Mouse (Mus musculus) MEL (cell line): ENCODE results near the gene Tep1. TPM values are rescaled to one million over a fixed set of nuclear protein-coding genes. Genes with fewer than 3 reads are reported as not detected.
"Not testable (repeated sequence)": the region's sequence is repeated elsewhere in the genome, so short reads cannot be mapped to it uniquely, and the experiment has no call there.

Experiments used
- DNase-seq: peaks from one replicate; pipeline ENCODE4 v3.0.0; 2011; ENCODE audit warnings: low read depth, low spot score
- H3K27ac ChIP-seq: 2 replicates; pipeline ENCODE4 v1.5.1; 2012; ENCODE audit warnings: low read depth, mild to moderate bottlenecking, control low read depth, low read length, moderate library complexity; ENCODE audit not compliant: control insufficient read depth
- H3K27me3 ChIP-seq, 2 experiments: fragments of 150-350 bp in 1 of 2; sonication (generic) in 1 of 2; 2 replicates each; pipeline ENCODE4 v1.6.1; 2012; ENCODE audit warnings: low read length in 2 of 2, mild to moderate bottlenecking in 2 of 2, improper control_type of control experiment in 1 of 2, moderate library complexity in 1 of 2; ENCODE audit not compliant: insufficient read depth in 2 of 2, control insufficient read depth in 1 of 2
- H3K36me3 ChIP-seq, 2 experiments: 2 replicates each; pipeline ENCODE4 v1.6.1; 2012 to 2014; ENCODE audit warnings: low read length in 2 of 2, improper control_type of control experiment in 1 of 2, inconsistent platforms in 1 of 2, mild to moderate bottlenecking in 1 of 2; ENCODE audit not compliant: insufficient read depth in 2 of 2, control insufficient read depth in 1 of 2
- H3K4me1 ChIP-seq, 2 experiments: fragments of 150-350 bp in 1 of 2; sonication (generic) in 1 of 2; 2 replicates each; pipeline ENCODE4 v1.6.1; 2012; ENCODE audit warnings: low read length in 2 of 2, improper control_type of control experiment in 1 of 2, mild to moderate bottlenecking in 1 of 2; ENCODE audit not compliant: insufficient read depth in 2 of 2, control insufficient read depth in 1 of 2
- H3K4me3 ChIP-seq, 2 experiments: fragments of 150-350 bp in 1 of 2; sonication (generic) in 1 of 2; 2 replicates each; pipeline ENCODE4 v1.5.1; 2012; ENCODE audit warnings: low read depth in 2 of 2, low read length in 2 of 2, mild to moderate bottlenecking in 2 of 2, moderate library complexity in 2 of 2, control low read depth in 1 of 2, improper control_type of control experiment in 1 of 2; ENCODE audit not compliant: control insufficient read depth in 1 of 2, insufficient read depth in 1 of 2
- H3K79me2 ChIP-seq: 2 replicates; pipeline ENCODE4 v1.6.1; 2012; ENCODE audit warnings: mild to moderate bottlenecking, low read length, moderate library complexity; ENCODE audit not compliant: control insufficient read depth, poor library complexity, insufficient read depth
- H3K9ac ChIP-seq: 2 replicates; pipeline ENCODE4 v1.6.1; 2012; ENCODE audit warnings: low read depth, mild to moderate bottlenecking, control low read depth, low read length, moderate library complexity; ENCODE audit not compliant: control insufficient read depth, poor library complexity, severe bottlenecking
- H3K9me3 ChIP-seq: fragments of 150-350 bp; sonication (generic); replicated peaks from 2 replicates; pipeline ENCODE4 v1.6.1; 2012; ENCODE audit warnings: mild to moderate bottlenecking, low read length, improper control_type of control experiment, moderate library complexity; ENCODE audit not compliant: insufficient read depth
- E2F4 ChIP-seq: IDR thresholded peaks from 2 replicates; pipeline ENCODE4 v1.6.1; 2011; ENCODE audit warnings: low read depth, low read length, improper control_type of control experiment, borderline replicate concordance
- EP300 ChIP-seq, 2 experiments: IDR thresholded peaks; 2 replicates each; pipeline ENCODE4 v1.6.1; 2011; ENCODE audit warnings: improper control_type of control experiment in 2 of 2, low read length in 2 of 2, low read depth in 1 of 2, mild to moderate bottlenecking in 1 of 2
- MAX ChIP-seq: IDR thresholded peaks from 2 replicates; pipeline ENCODE4 v1.6.1; 2011; ENCODE audit warnings: low read length, improper control_type of control experiment
- NRF1 ChIP-seq: IDR thresholded peaks from 2 replicates; pipeline ENCODE4 v1.6.1; 2014; ENCODE audit warnings: low read depth, mild to moderate bottlenecking, inconsistent platforms, low read length, improper control_type of control experiment, moderate library complexity; ENCODE audit not compliant: poor library complexity, insufficient read depth, severe bottlenecking
- POLR2AphosphoS5 ChIP-seq: IDR thresholded peaks from 2 replicates; pipeline ENCODE4 v1.6.1; 2012; ENCODE audit warnings: low read depth, borderline replicate concordance, mild to moderate bottlenecking, inconsistent platforms, low read length, moderate library complexity, mixed read lengths
- RAD21 ChIP-seq: IDR thresholded peaks from 2 replicates; pipeline ENCODE4 v1.6.1; 2011; ENCODE audit warnings: mild to moderate bottlenecking, low read depth, low read length, improper control_type of control experiment
- RCOR1 ChIP-seq: IDR thresholded peaks from 2 replicates; pipeline ENCODE4 v1.6.1; 2012; ENCODE audit warnings: low read depth, mild to moderate bottlenecking, inconsistent platforms, low read length, improper control_type of control experiment
- TBP ChIP-seq: IDR thresholded peaks from 2 replicates; pipeline ENCODE4 v1.8.0; 2011; ENCODE audit warnings: low read depth, low read length, improper control_type of control experiment
- UBTF ChIP-seq: IDR thresholded peaks from 2 replicates; pipeline ENCODE4 v1.6.1; 2012; ENCODE audit warnings: low read depth, mild to moderate bottlenecking, inconsistent platforms, low read length, improper control_type of control experiment, moderate library complexity, borderline replicate concordance; ENCODE audit not compliant: insufficient read depth
- USF2 ChIP-seq, 2 experiments: IDR thresholded peaks; 2 replicates each; pipeline ENCODE4 v1.6.1; 2011 to 2012; ENCODE audit warnings: improper control_type of control experiment in 2 of 2, low read length in 2 of 2, borderline replicate concordance in 1 of 2, inconsistent platforms in 1 of 2, low read depth in 1 of 2, mild to moderate bottlenecking in 1 of 2; ENCODE audit not compliant: insufficient read depth in 1 of 2
- ZKSCAN1 ChIP-seq: IDR thresholded peaks from 2 replicates; pipeline ENCODE4 v1.6.1; 2012; ENCODE audit warnings: low read depth, mild to moderate bottlenecking, inconsistent platforms, low read length, improper control_type of control experiment, moderate library complexity
- polyA plus RNA-seq, 2 experiments: library from polyadenylated mRNA; stranded (reverse) in 1 of 2; unstranded in 1 of 2; fragments of >175 nt in 1 of 2; fragments of >200 nt in 1 of 2; gene quantifications; 2 replicates each; pipeline versions ENCODE4 v1.2.1 to v1.2.4; 2012; ENCODE audit warnings: low replicate concordance in 2 of 2, low read depth in 1 of 2; ENCODE audit not compliant: insufficient read length in 2 of 2, insufficient read depth in 1 of 2, missing spikeins in 1 of 2
- total RNA-seq: library from RNA; depleted of rRNA; stranded (reverse); fragments of 300-350 nt; gene quantifications from 2 replicates; pipeline ENCODE4 v1.2.3, GENCODE M21; 2012

Tep1 gene
- total and polyA plus RNA-seq, 3 experiments: 13.7 to 36.8 TPM; not detected in 1

DNA sequence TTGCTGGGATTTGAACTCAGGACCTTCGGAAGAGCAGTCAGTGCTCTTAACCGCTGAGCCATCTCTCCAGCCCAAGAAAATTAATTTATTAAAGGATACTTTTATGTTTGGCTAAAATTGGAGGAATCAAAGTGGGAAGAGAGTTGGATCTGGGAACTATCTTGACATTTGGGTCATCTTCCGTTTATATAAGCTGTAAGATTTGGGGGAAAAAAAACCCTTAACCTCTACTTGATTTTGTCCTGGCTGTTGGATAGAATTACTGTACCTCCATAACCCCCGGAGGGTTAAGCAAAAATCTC, 34.4 kb upstream of the Tep1 start:
- H3K9ac ChIP-seq: no peak overlapping the region
- no peaks in the 10 kb centered on the region for H3K9me3 ChIP-seq
- no peaks in the 10 kb centered on the region for H3K4me1 ChIP-seq
- no peak for DNase-seq
- TF ChIP-seq TBP (peak; percentile 91), MAX (no peak), USF2 (IDR thresholded peaks at IDR 0.05; ENCODE audit: borderline replicate concordance in 1 of 2, insufficient read depth in 1 of 2, low read depth in 1 of 2, low read length in 2 of 2) (no peak)
- TF ChIP-seq, all 39 proteins: peak for 1
- no peaks in the 10 kb centered on the region for H3K27me3 ChIP-seq
- no peak overlapping the region for H3K4me3 ChIP-seq
- no peaks in the 10 kb centered on the region for H3K79me2 ChIP-seq
- no peak overlapping the region for H3K27ac ChIP-seq
- no peaks in the 10 kb centered on the region for H3K36me3 ChIP-seq

DNA sequence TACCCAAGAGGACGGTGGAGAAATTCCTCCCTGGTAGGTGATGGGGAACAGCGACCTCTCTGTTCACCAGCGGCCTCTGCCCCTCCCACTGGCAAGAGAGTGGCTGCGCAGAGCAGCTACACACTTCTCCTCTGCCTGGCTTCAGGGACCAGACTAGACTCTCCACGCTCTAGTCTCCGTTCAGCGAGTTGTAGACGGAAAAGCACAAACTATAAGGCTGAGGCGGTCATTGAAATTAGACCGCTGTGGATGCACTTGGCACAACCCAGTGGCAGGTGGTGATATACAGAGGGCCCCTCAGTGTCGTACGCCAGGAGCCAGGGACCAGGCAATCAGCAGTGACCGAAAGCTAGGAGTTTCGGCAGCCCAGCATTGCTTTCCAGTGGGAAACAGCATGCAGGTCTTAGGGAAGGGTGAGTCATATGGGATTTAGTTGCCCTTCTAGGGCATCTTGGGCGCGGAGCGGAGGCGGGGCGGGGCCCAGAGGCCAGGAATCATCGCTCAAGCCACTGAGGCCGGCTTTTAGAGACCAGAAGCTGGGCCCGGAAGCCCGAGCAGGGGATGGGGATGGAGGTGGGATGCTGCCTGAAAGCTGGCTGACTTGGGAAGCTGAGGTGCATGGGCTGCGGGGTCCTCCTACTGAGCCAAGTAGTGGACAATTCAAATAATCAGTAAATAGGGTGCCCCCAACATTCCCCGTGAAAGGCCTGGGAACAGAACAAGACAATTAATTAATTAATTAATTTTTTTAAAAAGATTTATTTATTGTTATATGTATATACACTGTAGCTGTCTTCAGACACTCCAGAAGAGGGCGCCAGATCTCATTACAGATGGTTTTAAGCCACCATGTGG, 33.8 kb upstream of the Tep1 start:
- Histone ChIP-seq H3K27me3 (no peaks in the 10 kb centered on the region), H3K9ac (no peak overlapping the region), H3K4me1 (no peaks in the 10 kb centered on the region), H3K9me3 (no peaks in the 10 kb centered on the region), H3K4me3 (no peak overlapping the region), H3K36me3 (no peaks in the 10 kb centered on the region), H3K79me2 (no peaks in the 10 kb centered on the region), H3K27ac (no peak overlapping the region)
- DNase-seq: no peak
- TF ChIP-seq UBTF: no peak
- no peak for TF ChIP-seq EP300 (IDR thresholded peaks at IDR 0.05; ENCODE audit: low read depth in 1 of 2, low read length in 2 of 2)
- TF ChIP-seq RAD21: no peak
- no peak for TF ChIP-seq E2F4
- no peak for TF ChIP-seq NRF1
- TF ChIP-seq ZKSCAN1: no peak
- no peak for TF ChIP-seq MAX
- no peak for TF ChIP-seq RCOR1
- no peak for TF ChIP-seq POLR2AphosphoS5

DNA sequence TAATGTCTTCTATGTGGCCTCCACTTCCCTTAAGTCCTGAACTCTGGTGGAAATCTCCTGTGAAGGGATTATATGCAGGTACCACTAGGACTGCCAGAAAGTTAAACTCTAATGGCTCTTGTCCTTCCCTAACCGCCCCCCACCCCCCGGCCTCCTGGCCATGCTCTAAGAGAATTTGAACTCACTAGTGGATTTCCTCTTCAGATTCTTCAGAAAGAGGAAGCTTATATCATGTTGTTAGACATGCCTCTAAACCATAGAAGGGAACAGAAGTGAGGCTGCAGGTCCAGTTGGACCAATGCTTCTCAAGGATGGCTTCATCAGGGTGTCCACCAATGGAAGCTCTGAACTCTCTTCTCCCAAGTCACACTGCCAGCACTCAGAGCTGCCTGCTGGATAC, 27.6 kb upstream of the Tep1 start:
- not testable (repeated sequence) for H3K79me2 ChIP-seq, H3K9ac ChIP-seq, H3K27ac ChIP-seq, H3K36me3 ChIP-seq, H3K27me3 ChIP-seq, H3K4me1 ChIP-seq, H3K4me3 ChIP-seq, H3K9me3 ChIP-seq
- peak; percentile 12 for DNase-seq
